Mouse (Mus musculus) embryonic fibroblast, embryonic 13.5 days (primary cell): ENCODE data around the gene Whrn.

Experiments used
- CTCF ChIP-seq: IDR thresholded peaks from 2 replicates; pipeline ENCODE4 v1.5.1; 2011; ENCODE audit warnings: mild to moderate bottlenecking, control low read depth, low read length, moderate library complexity, borderline replicate concordance; ENCODE audit not compliant: insufficient read depth
- POLR2A ChIP-seq: IDR thresholded peaks from 2 replicates; pipeline ENCODE4 v1.6.1; 2011; ENCODE audit warnings: low read depth, mild to moderate bottlenecking, control low read depth, low read length, moderate library complexity

DNA sequence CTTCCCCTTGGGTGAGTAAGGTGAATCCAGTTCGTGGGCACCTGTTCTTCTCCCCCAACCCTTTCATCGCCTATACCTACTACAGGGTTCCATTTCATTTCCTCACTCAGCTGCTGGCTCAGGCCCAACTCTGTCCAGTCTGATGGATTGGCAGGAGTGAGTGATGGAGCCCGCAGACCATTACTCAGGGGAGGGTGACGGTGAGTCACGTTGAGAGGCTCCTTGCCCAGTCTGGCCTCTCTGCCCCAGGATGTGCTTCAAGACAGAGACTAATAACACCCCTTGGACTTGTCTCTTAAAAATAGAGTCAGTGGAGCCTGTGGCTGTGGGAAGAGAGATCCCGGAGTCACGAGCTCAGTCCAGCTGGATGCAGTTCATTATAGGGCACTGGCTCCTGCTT is 34.6 kb upstream of the Whrn start:
- TF ChIP-seq CTCF (no peak), POLR2A (no peak)
